13 mouse cellular contexts compared by ENCODE assay signal in the genomic region with DNA sequence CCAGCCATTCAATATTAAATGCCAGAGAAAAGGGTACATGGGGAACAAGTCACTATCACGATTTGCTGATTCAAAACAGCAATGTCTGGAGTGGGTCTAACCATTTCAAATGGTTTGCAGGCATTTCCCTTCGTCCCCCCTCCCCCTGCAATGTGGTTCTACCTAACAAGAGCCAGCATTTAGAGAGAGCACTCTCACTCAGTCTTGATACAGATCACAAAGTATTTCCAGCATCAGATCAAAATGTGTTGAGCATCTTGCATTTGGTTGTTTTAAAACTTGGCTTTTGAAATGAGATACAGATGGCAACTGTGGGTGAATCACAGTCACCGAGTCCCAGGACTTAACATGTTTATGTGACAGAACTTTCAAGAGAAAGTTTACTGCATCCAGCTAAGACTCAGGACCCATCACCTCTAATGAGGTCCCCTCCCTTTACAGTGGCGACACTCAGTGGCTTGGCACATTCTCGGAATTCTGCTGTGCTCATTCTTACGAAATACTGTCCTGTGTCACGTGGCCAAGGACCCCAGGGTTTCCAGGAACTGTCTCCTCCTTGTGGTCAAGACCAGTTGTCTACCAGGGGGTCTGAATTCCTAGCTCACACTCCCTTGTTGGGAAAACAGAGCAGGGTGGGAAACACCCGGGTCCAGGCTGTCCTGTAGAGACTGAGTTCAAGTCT.
A peak's percentile ranks its signal among the peaks of the same experiment; 100 is the strongest.
DNase-seq lines count a peak whose midpoint lies in the region; ATAC-seq and TF ChIP-seq lines count a peak whose summit lies in the region.
"Had no signal": no experiment of that assay in that cellular context is flagged by ENCODE, and none has a peak within 500 bp of the region (broad histone marks: within the 10 kb centered on the region; RNA-seq: fewer than 3 reads in every experiment).

No protein-coding gene starts in this region.

- H3K4me2 ChIP-seq in limb, embryonic 15.5 days: no peak overlapping the region
- peak overlapping the region; percentile 44 for H3K4me2 ChIP-seq in liver, embryonic 14.5 days (ENCODE audit: low read depth)
- H3K4me2 ChIP-seq: stomach, embryonic 15.5 days had no signal

- 0 out of 2 replicates have a peak overlapping the region, but pooled peaks have one; percentile 0 for H3K27ac ChIP-seq in limb, embryonic 15.5 days
- H3K27ac ChIP-seq in limb, embryonic 10.5 days: no peak overlapping the region
- H3K27ac ChIP-seq in liver, embryonic 14.5 days: no peak overlapping the region
- H3K27ac ChIP-seq: stomach, embryonic 15.5 days had no signal

- no peak for TF ChIP-seq EP300 in liver, embryonic 14.5 days (IDR thresholded peaks at IDR 0.05; ENCODE audit: low read depth)

- no peak for DNase-seq in limb, embryonic 10.5 days (ENCODE audit: low spot score)
- DNase-seq in ZHBTc4 (ENCODE audit: low read depth, low spot score): peak; percentile 64
- no peak for DNase-seq in liver, embryonic 14.5 days (ENCODE audit: low read depth in 3 of 3, low spot score in 3 of 3)
- no peak for DNase-seq in gastrocnemius, postnatal 36 days
- no peak for DNase-seq in cerebellum, postnatal 14 days
- no peak for DNase-seq in urinary bladder, postnatal 25 days (ENCODE audit: low spot score)
- DNase-seq: cerebellum, adult 18-20 months; kidney, postnatal 14 days; left cerebral cortex, postnatal 4 days had no signal

- H3K9me3 ChIP-seq in limb, embryonic 15.5 days: no peaks in the 10 kb centered on the region
- no peaks in the 10 kb centered on the region for H3K9me3 ChIP-seq in limb, embryonic 10.5 days (replicated peaks)
- no peaks in the 10 kb centered on the region for H3K9me3 ChIP-seq in liver, embryonic 14.5 days (ENCODE audit: control insufficient read depth, low read length)
- H3K9me3 ChIP-seq: stomach, embryonic 15.5 days had no signal

- H3K36me3 ChIP-seq in limb, embryonic 15.5 days: peaks cover 60% of the 10 kb centered on the region
- peaks cover 38% of the 10 kb centered on the region for H3K36me3 ChIP-seq in limb, embryonic 10.5 days
- no peaks in the 10 kb centered on the region for H3K36me3 ChIP-seq in liver, embryonic 14.5 days (replicated peaks; ENCODE audit: control insufficient read depth, insufficient read depth, low read depth)

- H3K4me1 ChIP-seq in limb, embryonic 15.5 days: peaks cover 15% of the 10 kb centered on the region
- peaks cover 17% of the 10 kb centered on the region for H3K4me1 ChIP-seq in limb, embryonic 10.5 days
- peaks cover 18 to 49% of the 10 kb centered on the region in 2 experiments for H3K4me1 ChIP-seq in liver, embryonic 14.5 days (replicated peaks; ENCODE audit: control insufficient read depth in 2 of 2, insufficient read depth in 2 of 2, low read length in 1 of 2)

- no peak for ATAC-seq in limb, embryonic 15.5 days (ENCODE audit: insufficient number of reproducible peaks, low FRiP score, low TSS enrichment, low read depth)
- peak; percentile 58 for ATAC-seq in liver, embryonic 14.5 days (ENCODE audit: insufficient read depth)
- ATAC-seq in megakaryocyte-erythroid progenitor cell, adult 5-6 weeks (replicated peaks; ENCODE audit: low FRiP score, low TSS enrichment, poor library complexity, severe bottlenecking): peak; percentile 19; the same call in 1 of the 2 replicates
- ATAC-seq: forebrain, embryonic 14.5 days had no signal

- H3K9ac ChIP-seq in limb, embryonic 15.5 days: no peak overlapping the region
- no peak overlapping the region for H3K9ac ChIP-seq in liver, embryonic 14.5 days (replicated peaks)
- H3K9ac ChIP-seq: stomach, embryonic 15.5 days had no signal

- no peak; the same call in 1 of the 2 replicates for TF ChIP-seq CTCF in liver, embryonic 14.5 days (IDR thresholded peaks at IDR 0.05; ENCODE audit: low read depth)

- no peaks in the 10 kb centered on the region for H3K27me3 ChIP-seq in limb, embryonic 15.5 days
- no peaks in the 10 kb centered on the region for H3K27me3 ChIP-seq in limb, embryonic 10.5 days (ENCODE audit: low read depth, poor library complexity, severe bottlenecking)
- no peaks in the 10 kb centered on the region for H3K27me3 ChIP-seq in liver, embryonic 14.5 days (ENCODE audit: control insufficient read depth, insufficient read depth, low read length)
- H3K27me3 ChIP-seq: stomach, embryonic 15.5 days had no signal

- H3K4me3 ChIP-seq in limb, embryonic 15.5 days: no peak overlapping the region
- H3K4me3 ChIP-seq in limb, embryonic 10.5 days: no peak overlapping the region
- H3K4me3 ChIP-seq in liver, embryonic 14.5 days (ENCODE audit: insufficient read depth in 1 of 2, low read depth in 2 of 2, low read length in 2 of 2): no peak overlapping the region
- H3K4me3 ChIP-seq: stomach, embryonic 15.5 days had no signal

- intact Hi-C loops in gastrocnemius, postnatal 36 days (cut with DNase I): no loop called here

- WGBS in limb, embryonic 15.5 days: 50% methylated on average over 8 of the region's 8 CpGs
- 67% methylated on average over 8 of the region's 8 CpGs for WGBS in limb, embryonic 10.5 days
- 20% methylated on average over 8 of the region's 8 CpGs for WGBS in liver, embryonic 14.5 days (ENCODE audit: insufficient replicate concordance)
